Mouse (Mus musculus): ENCODE measurements around the gene Ppp1r1c. TPM values are rescaled to one million over a fixed set of nuclear protein-coding genes. Genes with fewer than 3 reads are reported as not detected.

The Ppp1r1c gene
- polyA plus RNA-seq, 1 experiment from 2014 or later, result 0.24 TPM

- no peak overlapping the region for H3K4me2 ChIP-seq
- H3K27me3 ChIP-seq (replicated peaks), result no peaks in the 10 kb centered on the region
- no peak overlapping the region for H3K4me3 ChIP-seq
- H3K9me3 ChIP-seq, result no peaks in the 10 kb centered on the region
- ATAC-seq (ENCODE audit: extremely low read depth, insufficient number of reproducible peaks, low FRiP score, low TSS enrichment), result no peak
- no peaks in the 10 kb centered on the region for H3K36me3 ChIP-seq
- WGBS, result 88% methylated on average over 12 of the region's 12 CpGs
- no peak overlapping the region for H3K9ac ChIP-seq
- peaks cover 7% of the 10 kb centered on the region for H3K4me1 ChIP-seq
- no peak overlapping the region for H3K27ac ChIP-seq (replicated peaks)
Measured at GRCm38 (mm10) chr2:79695939-79696338, 11.6 kb upstream of the Ppp1r1c start.

GRCm38 (mm10) chr2:79696478-79697230, 10.9 kb upstream of the Ppp1r1c start:
- H3K4me1 ChIP-seq, result peaks cover 5% of the 10 kb centered on the region
- 79% methylated on average over 10 of the region's 10 CpGs for WGBS
- no peaks in the 10 kb centered on the region for H3K27me3 ChIP-seq (replicated peaks)
- H3K4me3 ChIP-seq, result no peak overlapping the region
- no peak overlapping the region for H3K9ac ChIP-seq
- H3K4me2 ChIP-seq, result no peak overlapping the region
- ATAC-seq (ENCODE audit: extremely low read depth, insufficient number of reproducible peaks, low FRiP score, low TSS enrichment), result no peak
- H3K36me3 ChIP-seq, result no peaks in the 10 kb centered on the region
- H3K27ac ChIP-seq (replicated peaks), result no peak overlapping the region
- H3K9me3 ChIP-seq, result no peaks in the 10 kb centered on the region

- Histone ChIP-seq H3K9ac (no peak overlapping the region), H3K4me2 (no peak overlapping the region), H3K9me3 (no peaks in the 10 kb centered on the region), H3K4me1 (peaks cover 5% of the 10 kb centered on the region), H3K36me3 (no peaks in the 10 kb centered on the region), H3K27me3 (replicated peaks) (no peaks in the 10 kb centered on the region), H3K4me3 (no peak overlapping the region), H3K27ac (replicated peaks) (no peak overlapping the region)
- WGBS, result 20% methylated on average over 2 of the region's 2 CpGs
- no peak for ATAC-seq (ENCODE audit: extremely low read depth, insufficient number of reproducible peaks, low FRiP score, low TSS enrichment)
Measured at GRCm38 (mm10) chr2:79698166-79698565, 9.4 kb upstream of the Ppp1r1c start.

- Histone ChIP-seq H3K9ac (no peak overlapping the region), H3K4me1 (peaks cover 11% of the 10 kb centered on the region; the same call in 1 of the 2 replicates), H3K36me3 (no peaks in the 10 kb centered on the region), H3K4me3 (no peak overlapping the region), H3K4me2 (no peak overlapping the region), H3K27me3 (replicated peaks) (no peaks in the 10 kb centered on the region), H3K9me3 (no peaks in the 10 kb centered on the region), H3K27ac (replicated peaks) (no peak overlapping the region)
- 68% methylated on average over 2 of the region's 2 CpGs for WGBS
- no peak for ATAC-seq (ENCODE audit: extremely low read depth, insufficient number of reproducible peaks, low FRiP score, low TSS enrichment)
Measured at GRCm38 (mm10) chr2:79704773-79705172, 2.8 kb upstream of the Ppp1r1c start.

DNA sequence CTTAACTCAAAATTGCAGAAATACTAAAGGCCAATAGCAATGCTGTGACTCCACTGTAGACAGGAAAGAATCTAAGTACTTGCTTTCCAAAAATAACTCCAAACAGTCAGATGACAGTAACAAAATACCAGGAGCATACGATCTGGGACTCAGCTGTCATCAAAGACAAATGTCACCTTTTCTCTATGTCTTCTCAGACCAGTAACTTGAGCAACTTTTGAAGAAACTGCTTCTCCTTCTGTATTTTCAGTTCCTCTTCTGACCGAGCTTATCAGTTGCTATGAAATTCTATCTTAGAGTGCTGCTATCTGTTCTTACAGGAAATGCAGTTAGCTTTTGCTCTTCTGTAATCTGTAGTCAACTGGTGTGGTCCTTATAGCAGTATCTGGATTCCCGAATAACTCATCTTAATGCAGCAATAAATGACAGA, 6.1 kb downstream of the Ppp1r1c start:
- 5% methylated on average over 3 of the region's 3 CpGs for WGBS
- no peak overlapping the region for H3K27ac ChIP-seq (replicated peaks)
- no peak for ATAC-seq (ENCODE audit: extremely low read depth, insufficient number of reproducible peaks, low FRiP score, low TSS enrichment)
- no peak overlapping the region for H3K4me2 ChIP-seq
- no peak overlapping the region for H3K4me3 ChIP-seq
- H3K4me1 ChIP-seq, result peaks cover 25% of the 10 kb centered on the region
- H3K9me3 ChIP-seq, result no peaks in the 10 kb centered on the region
- H3K36me3 ChIP-seq, result no peaks in the 10 kb centered on the region
- no peaks in the 10 kb centered on the region for H3K27me3 ChIP-seq (replicated peaks)
- H3K9ac ChIP-seq, result no peak overlapping the region

DNA sequence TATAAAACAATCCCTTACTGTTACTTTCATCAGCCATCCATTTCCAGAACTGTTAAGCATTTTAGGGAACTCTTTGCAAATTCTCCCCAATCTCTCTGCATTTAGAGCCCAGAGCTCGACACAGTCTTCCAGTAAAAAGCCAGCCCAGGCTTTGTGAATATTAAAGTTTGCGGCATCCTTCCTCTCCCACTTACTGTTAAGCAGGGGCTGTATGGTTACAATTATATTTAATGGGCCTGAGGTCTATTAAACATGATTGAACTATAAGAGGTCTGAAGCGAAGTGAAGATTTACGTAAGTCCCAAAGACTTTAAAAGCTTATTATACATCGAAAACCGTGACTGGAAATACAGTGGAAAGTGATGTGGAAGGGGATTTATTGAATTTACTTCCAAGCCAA, 7.2 kb downstream of the Ppp1r1c start:
- H3K27ac ChIP-seq (replicated peaks), result no peak overlapping the region
- H3K4me2 ChIP-seq, result no peak overlapping the region
- H3K4me3 ChIP-seq, result no peak overlapping the region
- H3K9ac ChIP-seq, result no peak overlapping the region
- H3K36me3 ChIP-seq, result no peaks in the 10 kb centered on the region
- H3K4me1 ChIP-seq, result peaks cover 25% of the 10 kb centered on the region
- H3K9me3 ChIP-seq, result no peaks in the 10 kb centered on the region
- no peaks in the 10 kb centered on the region for H3K27me3 ChIP-seq (replicated peaks)
- no peak for ATAC-seq (ENCODE audit: extremely low read depth, insufficient number of reproducible peaks, low FRiP score, low TSS enrichment)
- WGBS, result 87% methylated on average over 6 of the region's 6 CpGs

DNA sequence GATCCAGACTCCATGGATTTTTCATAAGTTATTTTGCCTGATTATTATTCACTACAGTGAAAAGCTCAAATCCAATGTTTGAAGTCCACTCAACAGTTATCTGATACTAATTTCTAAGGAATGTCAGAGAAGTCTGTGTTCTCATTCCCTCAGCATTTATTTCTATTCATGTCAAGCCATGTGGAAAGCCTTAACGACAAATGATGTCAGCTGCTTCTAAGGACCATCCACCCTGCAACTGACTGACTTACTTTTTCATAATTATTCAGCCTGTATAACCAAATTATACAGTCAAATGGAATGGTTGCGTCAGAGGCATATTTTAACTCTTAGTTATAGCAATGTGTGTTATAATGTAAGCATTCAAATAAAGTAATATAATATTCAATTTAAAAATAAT, 8.3 kb downstream of the Ppp1r1c start:
- Histone ChIP-seq H3K27ac (replicated peaks) (no peak overlapping the region), H3K27me3 (replicated peaks) (no peaks in the 10 kb centered on the region), H3K4me2 (no peak overlapping the region), H3K9ac (no peak overlapping the region), H3K4me3 (no peak overlapping the region), H3K36me3 (no peaks in the 10 kb centered on the region), H3K9me3 (no peaks in the 10 kb centered on the region), H3K4me1 (peaks cover 22% of the 10 kb centered on the region)
- 67% methylated on average over 2 of the region's 2 CpGs for WGBS
- no peak for ATAC-seq (ENCODE audit: extremely low read depth, insufficient number of reproducible peaks, low FRiP score, low TSS enrichment)

GRCm38 (mm10) chr2:79717846-79718245, 10.3 kb downstream of the Ppp1r1c start:
- H3K9ac ChIP-seq, result no peak overlapping the region
- no peak overlapping the region for H3K4me3 ChIP-seq
- peaks cover 15% of the 10 kb centered on the region for H3K4me1 ChIP-seq
- H3K9me3 ChIP-seq, result no peaks in the 10 kb centered on the region
- H3K4me2 ChIP-seq, result no peak overlapping the region
- H3K27ac ChIP-seq (replicated peaks), result no peak overlapping the region
- no peak for ATAC-seq (ENCODE audit: extremely low read depth, insufficient number of reproducible peaks, low FRiP score, low TSS enrichment)
- H3K36me3 ChIP-seq, result no peaks in the 10 kb centered on the region
- no peaks in the 10 kb centered on the region for H3K27me3 ChIP-seq (replicated peaks)

- WGBS, result 66% methylated on average over 1 of the region's 1 CpGs
- H3K27me3 ChIP-seq (replicated peaks), result peaks cover 1% of the 10 kb centered on the region; the same call in 1 of the 2 replicates
Measured at GRCm38 (mm10) chr2:79722415-79722814, 14.8 kb downstream of the Ppp1r1c start.

DNA sequence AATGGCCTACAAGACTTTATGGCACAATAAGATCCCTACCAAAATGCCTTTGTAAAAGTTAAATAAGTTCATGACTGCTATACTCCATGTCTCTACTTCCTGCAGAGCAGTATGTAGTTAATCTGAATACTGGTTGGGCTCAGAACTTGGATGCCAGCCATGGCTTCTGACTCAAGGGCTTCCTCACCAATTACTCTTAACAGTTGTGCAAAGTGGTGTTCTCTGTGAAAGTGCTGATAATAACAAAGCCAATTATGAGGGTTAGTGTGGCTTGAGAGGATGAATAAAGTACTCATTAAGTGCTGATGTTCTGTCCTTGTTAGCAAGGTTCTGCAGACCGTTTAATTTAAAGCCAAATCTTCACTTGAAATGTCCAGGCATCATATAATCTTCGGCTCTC, 31.4 kb downstream of the Ppp1r1c start:
- H3K27me3 ChIP-seq (replicated peaks), result peaks cover 72% of the 10 kb centered on the region
- ATAC-seq (ENCODE audit: extremely low read depth, insufficient number of reproducible peaks, low FRiP score, low TSS enrichment), result no peak
- no peak overlapping the region for H3K4me3 ChIP-seq
- no peaks in the 10 kb centered on the region for H3K36me3 ChIP-seq
- H3K4me2 ChIP-seq, result no peak overlapping the region
- H3K9me3 ChIP-seq, result peaks cover 17% of the 10 kb centered on the region
- WGBS, result 43% methylated on average over 2 of the region's 2 CpGs
- peaks cover 6% of the 10 kb centered on the region; the same call in 1 of the 2 replicates for H3K4me1 ChIP-seq
- H3K27ac ChIP-seq (replicated peaks), result no peak overlapping the region
- no peak overlapping the region for H3K9ac ChIP-seq

More at GRCm38 (mm10) chr2:79722415-79722814, 14.8 kb downstream of the Ppp1r1c start:
- no peak overlapping the region for H3K4me3 ChIP-seq
- H3K9me3 ChIP-seq, result no peaks in the 10 kb centered on the region
- H3K4me2 ChIP-seq, result no peak overlapping the region
- H3K27ac ChIP-seq (replicated peaks), result no peak overlapping the region
- no peak for ATAC-seq (ENCODE audit: extremely low read depth, insufficient number of reproducible peaks, low FRiP score, low TSS enrichment)
- no peak overlapping the region for H3K9ac ChIP-seq
- H3K4me1 ChIP-seq, result no peaks in the 10 kb centered on the region
- H3K36me3 ChIP-seq, result no peaks in the 10 kb centered on the region

DNA sequence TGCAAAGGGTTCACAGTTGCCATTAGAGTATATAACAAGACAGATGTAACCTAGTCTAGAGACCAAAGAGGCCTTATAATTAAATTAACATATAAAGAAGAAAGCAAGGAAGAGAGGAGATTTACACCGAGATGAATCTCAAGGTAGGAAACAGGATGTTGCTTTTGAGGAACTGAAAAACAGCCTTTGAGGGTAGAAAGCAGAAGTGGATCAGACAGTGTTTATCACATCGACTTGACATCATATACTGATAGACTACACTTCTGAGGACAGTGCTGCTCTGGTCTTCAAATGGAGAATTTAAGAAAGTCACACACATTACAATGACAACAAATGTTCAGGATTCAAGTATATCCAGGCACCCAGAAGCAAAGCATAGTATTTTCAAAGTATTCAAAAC, 34.4 kb downstream of the Ppp1r1c start:
- Histone ChIP-seq H3K4me1 (peaks cover 6% of the 10 kb centered on the region; the same call in 1 of the 2 replicates), H3K4me3 (no peak overlapping the region), H3K9me3 (peaks cover 13% of the 10 kb centered on the region), H3K36me3 (no peaks in the 10 kb centered on the region), H3K27ac (replicated peaks) (no peak overlapping the region), H3K4me2 (no peak overlapping the region), H3K27me3 (replicated peaks) (peaks cover 85% of the 10 kb centered on the region), H3K9ac (no peak overlapping the region)
- no peak for ATAC-seq (ENCODE audit: extremely low read depth, insufficient number of reproducible peaks, low FRiP score, low TSS enrichment)
- WGBS, result 70% methylated on average over 2 of the region's 2 CpGs

DNA sequence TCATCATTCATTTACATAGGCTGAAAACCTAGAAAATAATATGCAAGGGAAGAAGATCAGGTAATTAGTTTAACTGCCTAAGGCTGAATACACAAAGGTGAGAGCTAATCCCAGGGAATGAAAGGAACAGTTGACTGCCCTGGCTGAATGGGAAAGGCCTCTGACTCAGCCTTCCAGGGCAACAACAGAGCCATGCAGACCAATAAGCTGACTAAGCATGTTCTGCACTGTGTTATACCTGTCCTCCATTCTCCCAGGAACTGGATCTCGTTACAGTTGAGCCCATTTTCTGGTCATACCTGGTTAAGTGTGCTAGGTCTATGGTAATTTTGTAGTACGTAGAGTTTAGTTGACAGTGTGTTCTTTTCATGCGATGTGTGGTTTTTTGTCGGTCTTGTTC, 36.6 kb downstream of the Ppp1r1c start:
- H3K27me3 ChIP-seq (replicated peaks), result peaks cover 82% of the 10 kb centered on the region
- peaks cover 4% of the 10 kb centered on the region; the same call in 1 of the 2 replicates for H3K4me1 ChIP-seq
- no peaks in the 10 kb centered on the region for H3K36me3 ChIP-seq
- H3K9ac ChIP-seq, result no peak overlapping the region
- H3K27ac ChIP-seq (replicated peaks), result no peak overlapping the region
- H3K9me3 ChIP-seq, result no peaks in the 10 kb centered on the region
- 83% methylated on average over 4 of the region's 4 CpGs for WGBS
- H3K4me3 ChIP-seq, result no peak overlapping the region
- H3K4me2 ChIP-seq, result no peak overlapping the region
- no peak for ATAC-seq (ENCODE audit: extremely low read depth, insufficient number of reproducible peaks, low FRiP score, low TSS enrichment)
